Mouse (Mus musculus): ENCODE data around the gene Socs2.

GRCm38 (mm10) chr10:95465485-95465896 lies 48.5 kb upstream of the Socs2 start:
- TF ChIP-seq POLR2A (IDR thresholded peaks at IDR 0.05; ENCODE audit: extremely low read depth, insufficient read depth, low read length) (no peak), CTCF (IDR thresholded peaks at IDR 0.05; ENCODE audit: low read depth, low read length) (no peak)
